Mouse (Mus musculus) hindbrain, embryonic 14.5 days (tissue): ENCODE data around the gene Dlgap4. TPM values are rescaled to one million over a fixed set of nuclear protein-coding genes. Genes with fewer than 3 reads are reported as not detected.

ENCODE experiments used
- ATAC-seq: fragments of 200-750 bp; cut with Nextera tagmentation; 2 replicates; pipeline ENCODE4 v1.8.0; 2017; ENCODE audit warnings: moderate number of reproducible peaks, mild to moderate bottlenecking, moderate TSS enrichment, moderate library complexity; ENCODE audit not compliant: low FRiP score
- DNase-seq: peaks from one replicate; pipeline ENCODE4 v3.0.0-alpha.2; 2015; ENCODE audit warnings: low spot score
- H3K27ac ChIP-seq: fragments of 300-500 bp; sonication (generic); 2 replicates; pipeline ENCODE4 v1.5.1; 2014; ENCODE audit warnings: mild to moderate bottlenecking, moderate library complexity
- H3K27me3 ChIP-seq: fragments of 300-500 bp; sonication (generic); 2 replicates; pipeline ENCODE4 v1.6.1; 2014; ENCODE audit warnings: mild to moderate bottlenecking, low read length, mixed read lengths; ENCODE audit not compliant: control insufficient read depth, insufficient read depth
- H3K36me3 ChIP-seq: fragments of 300-500 bp; sonication (generic); replicated peaks from 2 replicates; pipeline ENCODE4 v1.6.1; 2014; ENCODE audit not compliant: control insufficient read depth, insufficient read depth
- H3K4me1 ChIP-seq: fragments of 300-500 bp; sonication (generic); replicated peaks from 2 replicates; pipeline ENCODE4 v1.6.1; 2014; ENCODE audit warnings: antibody characterized with exemption, low read length, mixed read lengths; ENCODE audit not compliant: control insufficient read depth, insufficient read depth
- H3K4me2 ChIP-seq: fragments of 300-500 bp; sonication (generic); replicated peaks from 2 replicates; pipeline ENCODE4 v1.6.1; 2014; ENCODE audit warnings: mild to moderate bottlenecking, moderate library complexity
- H3K4me3 ChIP-seq: fragments of 300-500 bp; sonication (generic); replicated peaks from 2 replicates; pipeline ENCODE4 v1.5.1; 2014; ENCODE audit warnings: mild to moderate bottlenecking, low read length
- H3K9ac ChIP-seq: fragments of 300-500 bp; sonication (generic); 2 replicates; pipeline ENCODE4 v1.6.1; 2014
- H3K9me3 ChIP-seq: fragments of 300-500 bp; sonication (generic); 2 replicates; pipeline ENCODE4 v1.6.1; 2016; ENCODE audit warnings: low read length; ENCODE audit not compliant: control insufficient read depth
- WGBS: fragments of 180-500 bp; shearing (Covaris S2); extraction: QIAGEN DNeasy Blood & Tissue Kit; methylation state at CpG from one replicate; pipeline ENCODE4 v1.1.7; 2014; 5-methylcytosine and 5-hydroxymethylcytosine counted together
- polyA plus RNA-seq: library from polyadenylated mRNA; unstranded; fragments of >200 nt; fragmentation: Nextera tagmentation; extraction: Ambion mirVana; gene quantifications from 2 replicates; pipeline ENCODE4 v1.2.1, GENCODE M21; 2014

Dlgap4 gene
- polyA plus RNA-seq, 1 experiment from 2014 or later, result 220 TPM

- ATAC-seq (no peak), DNase-seq (no peak)
- H3K27me3 ChIP-seq, result no peaks in the 10 kb centered on the region
- 0 out of 2 replicates have a peak, but pooled peaks cover 9% of the 10 kb centered on the region for H3K4me1 ChIP-seq
- no peaks in the 10 kb centered on the region for H3K36me3 ChIP-seq
- 76% methylated on average over 8 of the region's 8 CpGs for WGBS
- H3K4me3 ChIP-seq, result no peak overlapping the region
- H3K9ac ChIP-seq, result no peak overlapping the region
- no peak overlapping the region for H3K27ac ChIP-seq
- no peaks in the 10 kb centered on the region for H3K9me3 ChIP-seq
- no peak overlapping the region for H3K4me2 ChIP-seq
Observed at GRCm38 (mm10) chr2:156673881-156674669, 60.6 kb downstream of the Dlgap4 start.

GRCm38 (mm10) chr2:156676885-156677284 is 63.4 kb downstream of the Dlgap4 start:
- ATAC-seq, result no peak
- no peaks in the 10 kb centered on the region for H3K36me3 ChIP-seq
- no peak overlapping the region for H3K4me2 ChIP-seq
- no peaks in the 10 kb centered on the region for H3K9me3 ChIP-seq
- 15% methylated on average over 6 of the region's 6 CpGs for WGBS
- DNase-seq, result no peak
- no peak overlapping the region for H3K27ac ChIP-seq
- no peaks in the 10 kb centered on the region for H3K27me3 ChIP-seq
- H3K9ac ChIP-seq, result no peak overlapping the region
- H3K4me3 ChIP-seq, result no peak overlapping the region
- H3K4me1 ChIP-seq, result 0 out of 2 replicates have a peak, but pooled peaks cover 9% of the 10 kb centered on the region

- no peak overlapping the region for H3K4me2 ChIP-seq
- H3K9me3 ChIP-seq, result no peaks in the 10 kb centered on the region
- H3K4me1 ChIP-seq, result 0 out of 2 replicates have a peak, but pooled peaks cover 9% of the 10 kb centered on the region
- no peaks in the 10 kb centered on the region for H3K27me3 ChIP-seq
- no peaks in the 10 kb centered on the region for H3K36me3 ChIP-seq
- H3K9ac ChIP-seq, result no peak overlapping the region
- H3K4me3 ChIP-seq, result no peak overlapping the region
- H3K27ac ChIP-seq, result no peak overlapping the region
- ATAC-seq (no peak), DNase-seq (no peak)
- WGBS, result 61% methylated on average over 4 of the region's 4 CpGs
Observed at GRCm38 (mm10) chr2:156678112-156678511, 64.6 kb downstream of the Dlgap4 start.

- Histone ChIP-seq H3K4me1 (0 out of 2 replicates have a peak, but pooled peaks cover 9% of the 10 kb centered on the region), H3K4me2 (no peak overlapping the region), H3K4me3 (no peak overlapping the region), H3K9ac (no peak overlapping the region), H3K9me3 (no peaks in the 10 kb centered on the region), H3K27ac (no peak overlapping the region), H3K36me3 (no peaks in the 10 kb centered on the region), H3K27me3 (no peaks in the 10 kb centered on the region)
- ATAC-seq, result no peak; the same call in 1 of the 2 replicates
- DNase-seq, result no peak
- whole genome bisulfite sequencing, result 57% methylated on average over 12 of the region's 12 CpGs
Observed at GRCm38 (mm10) chr2:156682965-156683364, 69.5 kb downstream of the Dlgap4 start.

GRCm38 (mm10) chr2:156685999-156686398 is 72.5 kb downstream of the Dlgap4 start:
- Histone ChIP-seq H3K4me3 (no peak overlapping the region), H3K9me3 (no peaks in the 10 kb centered on the region), H3K27ac (no peak overlapping the region), H3K27me3 (no peaks in the 10 kb centered on the region), H3K4me2 (no peak overlapping the region), H3K36me3 (no peaks in the 10 kb centered on the region), H3K9ac (no peak overlapping the region), H3K4me1 (0 out of 2 replicates have a peak, but pooled peaks cover 11% of the 10 kb centered on the region)
- DNase-seq (no peak), ATAC-seq (no peak)
- WGBS, result 81% methylated on average over 14 of the region's 14 CpGs

GRCm38 (mm10) chr2:156686754-156687153 is 73.2 kb downstream of the Dlgap4 start:
- no peak for ATAC-seq
- no peak overlapping the region for H3K4me2 ChIP-seq
- no peaks in the 10 kb centered on the region for H3K9me3 ChIP-seq
- H3K36me3 ChIP-seq, result no peaks in the 10 kb centered on the region
- H3K4me3 ChIP-seq, result no peak overlapping the region
- 0 out of 2 replicates have a peak, but pooled peaks cover 11% of the 10 kb centered on the region for H3K4me1 ChIP-seq
- H3K27ac ChIP-seq, result no peak overlapping the region
- DNase-seq, result no peak
- no peak overlapping the region for H3K9ac ChIP-seq
- H3K27me3 ChIP-seq, result no peaks in the 10 kb centered on the region
- WGBS, result 73% methylated on average over 4 of the region's 4 CpGs

GRCm38 (mm10) chr2:156688604-156689003 is 75.1 kb downstream of the Dlgap4 start:
- Histone ChIP-seq H3K36me3 (no peaks in the 10 kb centered on the region), H3K4me3 (no peak overlapping the region), H3K4me1 (0 out of 2 replicates have a peak, but pooled peaks cover 11% of the 10 kb centered on the region), H3K27ac (no peak overlapping the region), H3K27me3 (no peaks in the 10 kb centered on the region), H3K4me2 (0 out of 2 replicates have a peak overlapping the region, but pooled peaks have one; percentile 1), H3K9me3 (no peaks in the 10 kb centered on the region), H3K9ac (no peak overlapping the region)
- WGBS, result 3% methylated on average over 14 of the region's 14 CpGs
- DNase-seq (peak; percentile 71), ATAC-seq (peak; percentile 37; the same call in 1 of the 2 replicates)

GRCm38 (mm10) chr2:156690833-156691232 is 77.3 kb downstream of the Dlgap4 start:
- no peaks in the 10 kb centered on the region for H3K27me3 ChIP-seq
- WGBS, result 32% methylated on average over 2 of the region's 2 CpGs

GRCm38 (mm10) chr2:156691746-156692145 is 78.2 kb downstream of the Dlgap4 start:
- no peak overlapping the region for H3K4me3 ChIP-seq
- H3K9ac ChIP-seq, result no peak overlapping the region
- H3K4me1 ChIP-seq, result peaks cover 22% of the 10 kb centered on the region; the same call in 1 of the 2 replicates
- H3K27ac ChIP-seq, result no peak overlapping the region
- 57% methylated on average over 9 of the region's 9 CpGs for WGBS
- no peak for DNase-seq
- H3K4me2 ChIP-seq, result no peak overlapping the region
- no peak for ATAC-seq
- H3K9me3 ChIP-seq, result no peaks in the 10 kb centered on the region
- no peaks in the 10 kb centered on the region for H3K36me3 ChIP-seq
- no peaks in the 10 kb centered on the region for H3K27me3 ChIP-seq

More at GRCm38 (mm10) chr2:156690833-156691232, 77.3 kb downstream of the Dlgap4 start:
- no peak for DNase-seq
- peaks cover 22% of the 10 kb centered on the region; the same call in 1 of the 2 replicates for H3K4me1 ChIP-seq
- H3K9ac ChIP-seq, result no peak overlapping the region
- H3K27ac ChIP-seq, result no peak overlapping the region
- no peak for ATAC-seq
- no peak overlapping the region for H3K4me3 ChIP-seq
- H3K9me3 ChIP-seq, result no peaks in the 10 kb centered on the region
- H3K4me2 ChIP-seq, result no peak overlapping the region
- no peaks in the 10 kb centered on the region for H3K36me3 ChIP-seq
